Mouse (Mus musculus): ENCODE data around the gene Olfr1134. TPM values are rescaled to one million over a fixed set of nuclear protein-coding genes. Genes with fewer than 3 reads are reported as not detected.

The Olfr1134 gene
- total RNA-seq (2014; fragmentation: Nextera tagmentation) = not detected in 2 replicates
- total RNA-seq (2017) = not detected in 2 replicates
- polyA plus RNA-seq (2012) = not detected in 2 replicates

- no peaks in the 10 kb centered on the region for H3K4me1 ChIP-seq (ENCODE audit: insufficient read depth, low read depth, low read length)
- TF ChIP-seq TAL1 (conservative IDR thresholded peaks at IDR 0.05; ENCODE audit: low read depth, low read length) (no peak), POLR2AphosphoS5 (IDR thresholded peaks at IDR 0.05; ENCODE audit: insufficient replicate concordance, low read depth, low read length) (no peak), GATA2 (IDR thresholded peaks at IDR 0.05; ENCODE audit: borderline replicate concordance, low read depth, low read length) (no peak), CTCF (IDR thresholded peaks at IDR 0.05; ENCODE audit: low read depth, low read length) (no peak), GATA1 (IDR thresholded peaks at IDR 0.05; ENCODE audit: borderline replicate concordance, low read length) (no peak)
These were observed at the start of gene Olfr1134 for GRCm38 (mm10) chr2:87658360-87658759. Olfr1134 (minus strand) TSS chr2:87658460.

GRCm38 (mm10) chr2:87693847-87694246, 35.6 kb upstream of the Olfr1134 start, which contains the start of gene Olfr1136:
Olfr1136 (minus strand) TSS chr2:87693947.
- TF ChIP-seq CTCF (IDR thresholded peaks at IDR 0.05; ENCODE audit: low read depth, low read length) (no peak), TAL1 (conservative IDR thresholded peaks at IDR 0.05; ENCODE audit: low read depth, low read length) (no peak), GATA2 (IDR thresholded peaks at IDR 0.05; ENCODE audit: borderline replicate concordance, low read depth, low read length) (no peak), POLR2AphosphoS5 (IDR thresholded peaks at IDR 0.05; ENCODE audit: insufficient replicate concordance, low read depth, low read length) (no peak), GATA1 (IDR thresholded peaks at IDR 0.05; ENCODE audit: borderline replicate concordance, low read length) (no peak)
- no peaks in the 10 kb centered on the region for H3K4me1 ChIP-seq (ENCODE audit: insufficient read depth, low read depth, low read length)
- H3K9me3 ChIP-seq (replicated peaks) = no peaks in the 10 kb centered on the region
- H3K36me3 ChIP-seq (replicated peaks) = no peaks in the 10 kb centered on the region
- no peaks in the 10 kb centered on the region for H3K27me3 ChIP-seq (ENCODE audit: insufficient read depth, low read length)
- DNase-seq (ENCODE audit: low spot score) = no peak
- H3K4me3 ChIP-seq (ENCODE audit: low read depth, low read length) = no peak within 1 kb of the TSS
- ATAC-seq (ENCODE audit: extremely low read depth, insufficient number of reproducible peaks, low FRiP score, poor library complexity, severe bottlenecking) = no peak

More at GRCm38 (mm10) chr2:87658360-87658759, at the start of gene Olfr1134:
- DNase-seq (ENCODE audit: low spot score) (no peak), ATAC-seq (ENCODE audit: extremely low read depth, insufficient number of reproducible peaks, low FRiP score, poor library complexity, severe bottlenecking) (no peak)
- Histone ChIP-seq H3K4me3 (ENCODE audit: low read depth, low read length) (no peak within 1 kb of the TSS), H3K36me3 (replicated peaks) (no peaks in the 10 kb centered on the region), H3K9me3 (replicated peaks) (peaks cover 9% of the 10 kb centered on the region; the same call in 1 of the 2 replicates), H3K27me3 (ENCODE audit: insufficient read depth, low read length) (no peaks in the 10 kb centered on the region)

- no peak within 1 kb of the TSS for H3K4me3 ChIP-seq (ENCODE audit: low read depth, low read length)
- DNase-seq (ENCODE audit: low spot score) = no peak
- H3K36me3 ChIP-seq (replicated peaks) = no peaks in the 10 kb centered on the region
- H3K4me1 ChIP-seq (ENCODE audit: insufficient read depth, low read depth, low read length) = no peaks in the 10 kb centered on the region
- ATAC-seq (ENCODE audit: extremely low read depth, insufficient number of reproducible peaks, low FRiP score, poor library complexity, severe bottlenecking) = no peak
- H3K27me3 ChIP-seq (ENCODE audit: insufficient read depth, low read length) = no peaks in the 10 kb centered on the region
- TF ChIP-seq GATA1 (IDR thresholded peaks at IDR 0.05; ENCODE audit: borderline replicate concordance, low read length) = no peak
- TF ChIP-seq CTCF (IDR thresholded peaks at IDR 0.05; ENCODE audit: low read depth, low read length) = no peak
- TF ChIP-seq TAL1 (conservative IDR thresholded peaks at IDR 0.05; ENCODE audit: low read depth, low read length) = no peak
- TF ChIP-seq POLR2AphosphoS5 (IDR thresholded peaks at IDR 0.05; ENCODE audit: insufficient replicate concordance, low read depth, low read length) = no peak
- no peak for TF ChIP-seq GATA2 (IDR thresholded peaks at IDR 0.05; ENCODE audit: borderline replicate concordance, low read depth, low read length)
- H3K9me3 ChIP-seq (replicated peaks) = no peaks in the 10 kb centered on the region
These were observed 15.3 kb upstream of the Olfr1134 start, which contains the start of gene Olfr1135 for GRCm38 (mm10) chr2:87673564-87673963. Olfr1135 (minus strand) TSS chr2:87673664.

- Histone ChIP-seq H3K4me1 (ENCODE audit: insufficient read depth, low read depth, low read length) (no peaks in the 10 kb centered on the region), H3K36me3 (replicated peaks) (no peaks in the 10 kb centered on the region), H3K27me3 (ENCODE audit: insufficient read depth, low read length) (no peaks in the 10 kb centered on the region), H3K4me3 (ENCODE audit: low read depth, low read length) (no peak within 1 kb of the TSS), H3K9me3 (replicated peaks) (no peaks in the 10 kb centered on the region)
- DNase-seq (ENCODE audit: low spot score) = no peak
- ATAC-seq (ENCODE audit: extremely low read depth, insufficient number of reproducible peaks, low FRiP score, poor library complexity, severe bottlenecking) = no peak
- TF ChIP-seq POLR2AphosphoS5 (IDR thresholded peaks at IDR 0.05; ENCODE audit: insufficient replicate concordance, low read depth, low read length) (no peak), CTCF (IDR thresholded peaks at IDR 0.05; ENCODE audit: low read depth, low read length) (no peak), GATA2 (IDR thresholded peaks at IDR 0.05; ENCODE audit: borderline replicate concordance, low read depth, low read length) (no peak), TAL1 (conservative IDR thresholded peaks at IDR 0.05; ENCODE audit: low read depth, low read length) (no peak), GATA1 (IDR thresholded peaks at IDR 0.05; ENCODE audit: borderline replicate concordance, low read length) (no peak)
These were observed 11.0 kb downstream of the Olfr1134 start, which contains the start of gene Olfr1133 for GRCm38 (mm10) chr2:87647274-87647673. Olfr1133 (minus strand) TSS chr2:87647374.

- DNase-seq (ENCODE audit: low spot score) = no peak
- H3K36me3 ChIP-seq (replicated peaks) = no peaks in the 10 kb centered on the region
These were observed 15.8 kb downstream of the Olfr1134 start for GRCm38 (mm10) chr2:87642441-87642840.

GRCm38 (mm10) chr2:87637435-87637834, 20.8 kb downstream of the Olfr1134 start, which contains the start of gene Olfr1132:
Olfr1132 (minus strand) TSS chr2:87637535.
- DNase-seq (ENCODE audit: low spot score) (no peak), ATAC-seq (ENCODE audit: extremely low read depth, insufficient number of reproducible peaks, low FRiP score, poor library complexity, severe bottlenecking) (no peak)
- no peak within 1 kb of the TSS for H3K4me3 ChIP-seq (ENCODE audit: low read depth, low read length)
- no peaks in the 10 kb centered on the region for H3K4me1 ChIP-seq (ENCODE audit: insufficient read depth, low read depth, low read length)
- no peaks in the 10 kb centered on the region for H3K9me3 ChIP-seq (replicated peaks)
- H3K27me3 ChIP-seq (ENCODE audit: insufficient read depth, low read length) = no peaks in the 10 kb centered on the region
- TF ChIP-seq GATA1 (IDR thresholded peaks at IDR 0.05; ENCODE audit: borderline replicate concordance, low read length) (no peak), CTCF (IDR thresholded peaks at IDR 0.05; ENCODE audit: low read depth, low read length) (no peak), TAL1 (conservative IDR thresholded peaks at IDR 0.05; ENCODE audit: low read depth, low read length) (no peak), POLR2AphosphoS5 (IDR thresholded peaks at IDR 0.05; ENCODE audit: insufficient replicate concordance, low read depth, low read length) (no peak), GATA2 (IDR thresholded peaks at IDR 0.05; ENCODE audit: borderline replicate concordance, low read depth, low read length) (no peak)
- no peaks in the 10 kb centered on the region for H3K36me3 ChIP-seq (replicated peaks)

More at GRCm38 (mm10) chr2:87642441-87642840, 15.8 kb downstream of the Olfr1134 start:
- no peak for ATAC-seq (ENCODE audit: extremely low read depth, insufficient number of reproducible peaks, low FRiP score, poor library complexity, severe bottlenecking)
- Histone ChIP-seq H3K27me3 (ENCODE audit: insufficient read depth, low read length) (no peaks in the 10 kb centered on the region), H3K9me3 (replicated peaks) (no peaks in the 10 kb centered on the region), H3K4me3 (ENCODE audit: low read depth, low read length) (no peak overlapping the region), H3K4me1 (ENCODE audit: insufficient read depth, low read depth, low read length) (no peaks in the 10 kb centered on the region)
- TF ChIP-seq GATA2 (IDR thresholded peaks at IDR 0.05; ENCODE audit: borderline replicate concordance, low read depth, low read length) (no peak), TAL1 (conservative IDR thresholded peaks at IDR 0.05; ENCODE audit: low read depth, low read length) (no peak)

All from G1E (cell line).